Mouse (Mus musculus): ENCODE results near the gene Adora3.

The Adora3 gene

DNA sequence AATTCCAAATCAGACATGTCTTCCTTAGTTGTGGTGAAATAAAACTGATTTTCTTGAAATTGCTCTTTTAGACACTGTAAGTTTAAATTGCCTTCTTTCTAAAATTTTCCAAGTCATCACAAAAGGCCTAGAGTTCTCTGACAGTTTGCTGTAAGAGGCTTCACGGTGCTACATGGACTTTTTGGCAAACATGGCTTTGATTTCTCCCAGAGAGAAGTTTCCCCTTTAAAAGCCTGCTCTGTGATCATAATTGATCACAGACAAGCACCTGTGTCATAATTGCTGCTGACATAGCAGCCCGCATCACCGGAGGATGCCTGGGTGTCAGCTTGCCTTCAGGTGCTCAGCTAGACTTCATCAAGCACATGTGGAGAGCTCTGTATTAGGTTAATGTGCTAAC lies at the start of gene Adora3, which contains the start of gene Tmigd3:
Adora3 (plus strand) TSS at position 301 of the 400 bp plus-strand sequence.
Tmigd3 (plus strand) TSS at position 346 of the 400 bp plus-strand sequence.
- no peak for DNase-seq (ENCODE audit: low spot score in 2 of 2)

DNA sequence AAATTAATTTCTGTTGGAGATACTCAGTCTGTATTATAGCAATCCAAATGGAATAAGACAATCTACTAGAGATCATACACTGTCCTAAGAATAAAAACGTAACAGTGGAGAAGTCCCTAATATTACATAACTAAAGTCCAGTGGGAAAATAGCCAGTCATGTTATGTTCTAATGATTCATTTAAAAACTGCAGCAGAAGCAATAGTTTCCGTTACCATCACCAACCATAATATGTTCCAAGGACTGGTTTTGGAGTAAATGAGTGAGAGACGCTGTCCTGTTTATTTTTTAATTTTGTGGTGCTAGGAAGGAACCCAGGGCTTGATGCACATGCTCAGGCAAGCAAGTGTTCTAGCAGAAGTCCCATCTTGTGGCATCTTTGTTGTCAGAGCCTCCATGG lies 49.2 kb upstream of the Adora3 start:
- DNase-seq (ENCODE audit: low spot score in 2 of 2), result no peak

DNA sequence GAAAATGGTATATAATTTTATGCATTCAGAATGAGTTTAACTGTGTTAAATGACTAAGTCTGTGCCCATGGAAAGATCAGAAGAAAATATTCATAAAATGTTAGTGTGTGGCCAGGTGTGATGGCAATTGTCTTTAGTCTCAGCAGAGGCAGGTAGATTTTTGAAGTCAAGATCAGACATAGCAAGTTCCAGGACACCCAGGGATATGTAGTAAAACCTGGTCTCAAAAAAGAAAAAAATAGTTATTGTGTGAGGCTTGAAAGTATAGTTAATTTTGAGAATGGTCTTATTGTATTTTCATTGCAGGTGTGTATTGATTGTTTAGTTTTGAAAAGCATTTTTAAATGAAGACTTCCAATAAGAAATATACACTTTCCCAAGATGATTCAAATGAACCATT lies 47.0 kb upstream of the Adora3 start:
- no peak for DNase-seq (ENCODE audit: low spot score in 2 of 2)

DNA sequence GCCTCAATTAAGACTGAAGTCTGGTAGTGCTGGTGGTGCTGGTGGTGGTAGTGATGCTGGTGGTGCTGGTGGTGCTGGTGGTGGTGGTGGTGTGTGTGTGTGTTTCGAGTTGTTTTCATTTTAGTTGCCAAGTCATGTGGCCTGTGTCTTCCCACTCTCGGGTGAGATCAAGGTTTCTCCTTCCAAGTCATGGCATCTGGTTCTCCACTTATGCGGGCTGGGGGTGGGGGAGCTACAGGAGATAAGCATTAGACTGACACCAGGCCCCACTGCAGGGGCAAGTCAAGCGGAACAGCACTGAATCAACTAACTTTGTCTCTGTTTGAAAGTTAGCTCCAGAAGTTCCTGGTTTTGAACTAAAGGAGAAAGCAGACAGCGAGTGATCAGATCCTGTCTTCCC lies 46.6 kb upstream of the Adora3 start:
- DNase-seq (ENCODE audit: low spot score in 2 of 2), result no peak

DNA sequence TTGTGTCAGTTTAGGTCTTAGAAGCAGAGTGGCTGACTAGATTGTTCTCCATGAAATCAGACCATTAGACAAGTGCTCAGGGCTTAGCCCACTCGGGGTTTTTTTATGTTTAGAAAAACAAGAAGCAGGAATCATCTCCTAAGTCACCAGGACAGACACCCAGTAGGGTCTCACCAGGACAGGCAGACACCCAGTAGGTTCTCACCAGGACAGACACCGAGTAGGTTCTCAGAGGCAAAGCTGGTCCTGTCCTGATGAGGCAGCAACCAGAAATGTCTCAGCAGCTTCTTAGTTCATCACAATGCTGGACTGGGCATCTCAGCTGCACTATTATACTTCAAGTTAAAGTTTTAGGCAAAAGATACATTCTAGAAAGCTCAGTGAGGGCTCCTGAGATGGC lies 46.0 kb upstream of the Adora3 start:
- DNase-seq (ENCODE audit: low spot score in 2 of 2), result no peak

DNA sequence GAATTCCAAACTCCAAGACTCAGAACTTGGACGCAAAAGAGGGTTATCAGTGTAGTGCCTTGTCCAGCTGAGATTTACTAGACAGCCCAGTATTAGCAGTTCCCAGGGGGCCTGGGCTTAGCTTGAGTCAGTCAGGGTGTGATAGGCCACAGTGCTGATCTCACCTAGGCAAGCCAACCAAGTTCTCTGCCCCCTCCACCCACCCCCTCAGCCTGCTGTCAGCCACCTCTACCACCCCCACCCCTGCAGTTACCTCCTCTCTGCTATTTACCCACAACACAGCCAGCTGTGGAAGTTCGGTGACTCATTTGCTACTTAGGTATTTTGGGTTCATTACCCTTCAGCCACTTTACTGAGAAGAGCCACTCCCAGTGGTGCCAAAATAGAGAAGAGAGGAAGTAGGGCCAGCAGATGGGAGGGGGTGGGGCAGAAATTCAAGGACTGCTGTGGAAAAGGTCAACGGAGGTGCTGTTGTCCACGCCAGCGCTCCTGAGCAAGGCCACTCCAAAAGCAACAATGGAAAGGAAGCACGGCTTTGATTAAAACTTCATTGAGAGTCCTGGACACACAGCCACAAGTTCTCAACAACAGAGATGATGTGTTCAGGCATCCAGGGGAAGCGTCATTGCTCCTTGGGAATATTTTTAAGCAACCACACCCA lies 45.0 kb upstream of the Adora3 start:
- DNase-seq (ENCODE audit: low spot score in 2 of 2), result peak; percentile 25 to 59

DNA sequence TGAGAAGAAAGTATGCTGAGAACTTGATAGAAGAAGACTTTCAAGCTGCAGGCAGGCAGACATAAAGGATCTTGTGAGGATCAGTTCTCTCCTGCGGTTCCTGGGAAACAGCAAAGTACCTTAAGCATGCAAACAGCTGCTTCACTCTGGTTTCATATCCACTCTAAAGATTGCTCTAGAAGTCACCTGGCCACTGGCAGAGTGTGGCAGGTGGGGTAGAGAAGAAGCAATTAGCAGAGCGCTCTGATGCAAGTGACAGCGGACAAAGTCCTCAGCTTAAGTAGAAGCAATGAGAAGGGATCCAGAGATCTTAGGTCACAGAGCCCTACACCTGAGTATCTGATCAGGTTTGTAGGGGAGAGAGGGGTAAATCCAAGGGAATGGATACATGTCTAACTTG lies 39.1 kb upstream of the Adora3 start:
- DNase-seq (ENCODE audit: low spot score in 2 of 2), result no peak

DNA sequence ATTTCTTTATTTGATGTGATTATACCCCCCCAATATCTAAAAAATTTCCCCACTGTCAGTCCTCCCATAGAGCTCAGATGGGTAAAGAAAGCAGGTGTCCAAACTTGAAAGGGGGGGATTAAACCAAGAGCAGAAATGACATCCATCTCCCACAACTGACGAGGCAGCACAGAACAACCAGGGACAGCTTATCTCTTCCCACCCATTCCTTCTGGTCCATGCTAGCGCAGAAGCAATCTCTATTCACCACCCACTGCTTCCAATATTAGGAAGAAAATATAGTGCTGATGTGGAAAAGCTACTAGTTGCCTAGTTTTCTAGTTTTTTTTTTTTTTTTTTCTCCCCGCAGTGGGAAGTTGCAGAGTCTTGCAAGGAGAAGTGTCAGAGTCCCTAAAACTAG lies 34.8 kb upstream of the Adora3 start:
- no peak for DNase-seq (ENCODE audit: low spot score in 2 of 2)

DNA sequence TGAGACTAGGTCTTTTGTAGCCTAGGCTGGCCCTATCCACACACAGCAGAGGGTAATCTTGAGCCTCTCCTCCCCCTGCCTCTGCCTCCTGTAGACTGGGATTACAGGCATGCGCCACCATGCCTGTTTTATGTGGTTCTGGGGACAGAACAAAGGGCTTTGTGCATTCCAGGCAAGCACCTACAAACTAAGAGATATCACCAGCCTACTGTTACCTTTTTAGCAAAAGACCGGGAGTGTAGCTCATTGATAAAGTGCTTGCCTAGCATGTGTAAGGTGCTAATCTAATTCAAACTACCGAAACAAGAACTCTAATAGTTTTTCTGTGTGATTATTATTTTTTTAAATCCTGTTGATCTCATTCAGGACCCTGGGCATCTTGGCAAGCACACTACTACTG lies 33.8 kb upstream of the Adora3 start:
- no peak for DNase-seq (ENCODE audit: low spot score in 2 of 2)

DNA sequence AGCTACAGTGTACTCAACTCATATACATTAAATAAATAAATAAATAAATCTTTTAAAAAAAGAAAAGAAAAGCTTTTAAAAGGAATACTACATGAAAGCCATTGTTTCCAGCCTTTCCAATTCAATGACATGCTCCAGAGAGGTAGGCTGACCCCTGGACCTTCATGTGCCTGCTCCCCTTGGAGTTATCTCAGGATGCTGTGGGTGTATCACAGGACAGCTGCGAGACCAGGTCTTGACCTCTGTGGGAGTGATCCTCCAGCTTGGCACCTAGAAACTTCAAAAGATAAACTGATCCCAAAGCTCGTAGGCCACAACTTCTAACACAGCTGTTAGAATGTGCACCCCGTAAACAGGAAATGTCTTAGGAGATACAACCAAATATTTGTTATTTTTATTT lies 32.0 kb upstream of the Adora3 start:
- no peak for DNase-seq (ENCODE audit: low spot score in 2 of 2)

DNA sequence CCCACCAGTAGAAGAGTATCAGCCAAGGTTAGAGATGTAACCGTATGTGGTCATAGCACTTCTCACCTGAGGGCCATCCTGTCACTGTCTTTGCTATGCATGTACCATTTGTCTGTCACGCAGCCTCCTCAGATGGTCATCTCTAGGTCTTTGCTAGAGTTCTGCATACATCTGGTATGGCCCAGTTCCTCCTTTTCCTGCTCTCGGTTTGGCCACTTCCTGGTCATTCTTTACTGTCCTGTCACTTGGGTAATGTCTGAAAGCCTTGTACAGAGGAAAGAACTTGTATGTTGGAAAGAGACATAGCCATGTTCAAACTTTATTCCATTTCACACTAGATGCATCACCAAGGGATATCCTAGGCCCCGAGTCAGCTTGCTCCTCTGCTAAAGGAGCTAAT lies 30.8 kb upstream of the Adora3 start:
- no peak for DNase-seq (ENCODE audit: low spot score in 2 of 2)

DNA sequence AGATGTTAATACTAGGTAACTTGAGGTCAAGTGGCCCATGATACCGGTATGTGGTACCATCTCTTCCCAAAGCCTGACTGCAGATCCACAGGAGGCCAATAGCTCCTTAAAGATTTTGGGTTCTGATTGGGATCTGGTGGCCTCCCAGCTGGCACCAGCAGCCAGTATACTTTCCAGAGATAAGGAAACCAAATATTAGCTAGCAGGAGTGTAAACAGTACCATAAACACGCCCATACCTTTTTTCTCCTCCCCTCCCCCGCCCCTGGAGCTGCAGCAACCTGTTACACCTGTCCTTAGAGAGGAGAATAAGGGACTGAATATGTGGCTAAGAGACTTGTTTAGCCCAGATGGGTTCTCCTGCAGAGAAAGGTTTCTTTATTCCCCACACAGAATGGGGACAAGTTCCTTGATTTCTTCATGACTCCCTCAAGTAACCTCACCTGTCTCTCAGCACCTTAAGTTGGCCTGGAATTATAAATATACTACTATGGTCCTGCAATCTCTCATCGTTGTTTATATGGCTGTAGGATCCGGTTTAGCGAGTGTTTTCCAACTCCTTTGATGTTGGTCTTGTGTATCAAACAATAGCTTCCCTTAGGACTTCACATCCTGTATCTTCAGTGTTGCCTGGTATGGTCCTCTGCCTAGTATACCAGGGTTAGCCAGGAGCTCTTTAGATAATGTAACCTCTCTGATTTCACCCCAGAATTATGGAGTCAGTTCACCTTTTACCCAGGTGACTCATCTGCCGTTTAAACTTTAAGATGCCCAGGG lies 24.2 kb upstream of the Adora3 start:
- DNase-seq (ENCODE audit: low spot score in 2 of 2), result peak; percentile 22 to 30

DNA sequence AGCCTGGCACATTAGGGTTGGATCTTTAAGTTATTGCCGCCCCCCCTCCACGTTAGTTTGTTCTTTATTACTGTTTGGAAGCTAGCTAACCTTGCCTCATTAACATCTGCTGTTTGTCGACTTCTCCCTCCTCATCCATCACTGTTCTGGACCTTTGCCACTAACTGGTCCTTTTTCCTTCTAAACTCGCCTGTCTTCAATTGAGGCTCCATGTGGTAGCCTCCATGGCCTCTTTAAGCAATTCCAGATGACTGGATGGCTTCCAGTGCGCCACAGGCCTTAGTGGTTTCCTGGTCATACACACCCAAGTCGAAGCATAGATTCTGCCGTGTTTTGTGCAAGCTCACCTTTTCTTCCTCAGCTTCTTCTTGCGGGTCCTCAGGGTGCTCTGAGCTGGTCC lies 16.9 kb upstream of the Adora3 start:
- DNase-seq (ENCODE audit: low spot score in 2 of 2), result no peak

DNA sequence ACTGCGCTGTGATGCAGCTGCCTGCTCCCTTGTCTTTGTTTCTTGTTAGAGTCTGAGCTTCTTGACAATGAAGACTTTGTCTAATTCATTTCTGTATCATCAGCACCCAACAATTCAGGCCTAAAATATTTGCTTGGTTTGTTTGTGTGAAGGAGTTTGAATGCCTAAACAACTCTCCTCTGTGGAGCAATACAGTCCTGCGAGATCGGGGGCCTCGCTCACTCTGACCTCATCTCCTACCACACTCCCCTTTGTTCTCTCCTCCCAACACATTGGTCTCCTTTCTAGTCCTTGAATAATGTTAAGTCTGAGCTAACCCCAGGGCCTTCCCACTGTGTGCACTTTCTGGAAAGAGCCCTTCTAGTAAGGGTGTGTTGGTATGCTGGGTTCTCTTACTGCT lies 15.9 kb upstream of the Adora3 start:
- no peak for DNase-seq (ENCODE audit: low spot score in 2 of 2)

DNA sequence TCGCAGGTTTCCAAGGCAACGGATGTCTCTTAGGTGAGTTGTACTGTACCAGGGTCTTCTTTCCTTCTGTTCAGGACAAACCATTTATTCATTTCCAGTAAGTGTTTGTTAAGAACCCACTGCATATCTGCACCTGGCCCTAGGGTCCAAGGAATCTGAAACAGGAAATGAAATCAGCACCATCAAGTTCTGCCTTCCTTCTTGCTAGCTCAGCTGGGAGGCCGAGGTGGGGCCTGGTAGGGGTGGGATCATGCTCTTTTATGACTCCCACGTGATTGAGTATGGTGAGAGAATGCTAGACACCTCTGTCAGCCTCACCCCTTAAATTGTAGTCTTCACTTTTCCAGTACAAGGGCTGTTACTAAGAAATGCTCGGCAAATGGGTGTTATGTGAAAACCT lies 13.1 kb upstream of the Adora3 start:
- no peak for DNase-seq (ENCODE audit: low spot score in 2 of 2)

DNA sequence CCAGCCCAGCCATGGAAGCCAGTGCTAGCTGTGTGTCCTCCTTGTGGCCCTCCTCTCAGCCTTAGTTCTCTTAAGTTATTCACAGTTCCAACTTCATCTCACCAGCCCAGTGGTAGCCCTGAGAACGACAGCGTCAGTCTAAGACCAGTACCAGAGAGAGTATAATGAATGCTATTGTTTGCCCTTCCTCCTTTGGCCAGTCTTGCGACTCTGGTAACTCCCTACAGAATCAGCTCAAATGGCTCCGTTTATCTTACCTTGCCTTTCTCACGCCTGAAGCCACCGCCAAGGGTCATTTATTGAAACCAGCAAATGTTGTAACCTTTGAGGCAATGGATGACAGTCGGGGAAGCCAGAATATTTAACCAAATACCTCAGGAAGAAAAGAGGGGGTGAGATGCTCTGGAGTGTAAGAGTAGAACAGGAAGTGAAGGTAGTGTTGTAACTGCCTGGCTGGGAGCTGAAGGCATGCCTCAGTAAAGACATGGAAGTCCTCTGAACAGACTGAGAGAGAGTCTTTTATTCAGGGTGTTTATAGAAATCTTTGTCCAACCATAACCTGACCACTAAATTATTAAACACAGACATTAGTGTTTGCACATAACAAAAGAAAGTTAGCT lies 8.8 kb upstream of the Adora3 start:
- DNase-seq (ENCODE audit: low spot score in 2 of 2), result no peak

DNA sequence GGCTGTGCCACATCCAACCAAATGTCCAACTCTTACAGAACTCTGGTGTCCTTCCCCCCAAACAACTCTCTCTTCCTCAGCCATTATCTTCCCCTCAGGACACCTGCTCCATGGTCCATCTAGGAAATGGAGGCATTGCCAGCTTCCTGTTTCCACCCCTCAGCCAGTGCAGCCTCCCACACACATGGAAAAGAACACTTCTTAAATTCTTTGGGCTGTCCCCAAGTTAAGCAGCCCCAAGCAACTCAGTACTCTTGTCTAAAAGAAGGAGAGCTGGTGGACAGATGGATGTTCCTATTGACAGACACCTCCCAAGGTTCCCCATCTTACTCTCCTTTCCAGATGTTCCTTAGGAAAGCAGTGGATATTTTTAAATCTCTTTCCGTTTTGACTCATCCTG lies 6.5 kb upstream of the Adora3 start:
- DNase-seq (ENCODE audit: low spot score in 2 of 2), result no peak

DNA sequence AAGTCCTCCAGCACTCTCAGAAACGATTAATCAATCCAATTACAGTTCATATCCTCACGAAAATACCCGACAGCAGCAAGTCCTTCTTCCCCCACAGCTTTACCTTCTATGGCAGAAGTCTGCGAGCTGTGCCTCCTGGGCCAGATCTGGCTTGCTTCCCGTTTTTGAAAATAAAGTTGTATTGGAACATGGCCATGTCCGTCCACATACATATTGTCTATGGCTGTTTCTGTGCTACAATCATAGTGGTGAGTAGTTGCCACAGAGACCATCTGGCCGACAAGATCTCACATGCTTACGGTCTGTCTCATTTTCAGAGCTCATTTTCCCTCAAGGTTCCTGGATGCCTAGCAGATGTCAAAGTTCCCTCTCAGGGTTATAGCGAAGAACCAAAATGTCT lies 5.5 kb upstream of the Adora3 start:
- no peak for DNase-seq (ENCODE audit: low spot score in 2 of 2)

DNA sequence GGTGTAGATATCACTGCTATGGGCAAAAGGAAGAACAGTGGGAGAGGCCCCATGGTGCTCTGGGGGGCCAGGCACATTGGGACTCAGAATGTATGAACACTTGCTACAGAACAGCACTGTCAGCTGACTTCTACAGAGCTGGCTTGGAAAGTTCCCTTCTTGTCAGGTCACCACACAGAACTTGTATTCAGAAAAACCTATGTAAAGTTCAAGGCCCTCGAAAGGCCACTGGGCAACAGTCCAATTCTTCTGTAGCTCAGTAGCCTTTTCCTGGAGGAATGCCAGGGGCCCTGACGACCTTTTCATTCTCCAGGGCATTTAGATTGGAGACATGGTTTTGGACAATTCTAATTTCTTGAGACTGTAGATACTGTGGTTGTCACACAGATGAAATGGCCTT lies 2.5 kb upstream of the Adora3 start:
- no peak for DNase-seq (ENCODE audit: low spot score in 2 of 2)

DNA sequence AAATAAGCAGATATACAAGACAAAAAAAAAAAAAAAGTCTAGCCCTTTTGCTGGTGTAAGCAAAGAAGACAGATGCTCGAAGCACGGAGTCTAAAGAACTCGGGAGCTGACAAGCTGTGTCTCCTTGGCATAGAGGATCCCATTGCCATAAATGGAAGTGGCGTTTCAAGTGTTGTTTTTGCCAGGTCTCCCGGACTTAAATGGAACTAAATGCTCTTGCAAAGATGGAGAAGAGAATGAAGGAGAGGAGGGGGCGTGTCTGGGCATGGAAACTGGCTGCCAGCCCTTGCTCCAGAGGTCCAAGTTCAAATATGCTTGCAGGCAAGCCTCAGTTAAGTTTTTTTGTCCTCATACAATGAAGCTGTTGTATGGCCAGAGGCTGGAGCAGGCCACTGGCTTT lies 1.4 kb downstream of the Adora3 start:
- no peak for DNase-seq (ENCODE audit: low spot score in 2 of 2)

DNA sequence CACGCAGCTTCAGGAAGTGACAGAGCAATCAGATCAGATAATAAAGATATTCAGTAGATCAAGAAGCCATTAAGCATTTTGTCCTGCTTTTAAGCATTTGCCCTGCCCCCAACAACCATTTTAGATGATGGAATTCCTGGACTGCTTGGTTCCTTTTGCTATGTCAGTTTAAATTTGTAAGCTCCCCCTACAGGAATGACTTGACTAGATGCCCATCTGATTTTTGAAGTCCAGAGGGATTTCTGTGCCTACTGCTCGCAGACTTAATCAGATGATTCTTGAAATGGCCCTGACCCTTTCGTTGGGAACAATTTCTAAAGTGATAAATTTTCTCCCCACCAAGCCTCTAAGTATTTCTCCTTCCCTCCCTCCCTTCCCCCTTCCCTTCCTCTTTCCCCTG lies 1.9 kb downstream of the Adora3 start:
- DNase-seq (ENCODE audit: low spot score in 2 of 2), result no peak

DNA sequence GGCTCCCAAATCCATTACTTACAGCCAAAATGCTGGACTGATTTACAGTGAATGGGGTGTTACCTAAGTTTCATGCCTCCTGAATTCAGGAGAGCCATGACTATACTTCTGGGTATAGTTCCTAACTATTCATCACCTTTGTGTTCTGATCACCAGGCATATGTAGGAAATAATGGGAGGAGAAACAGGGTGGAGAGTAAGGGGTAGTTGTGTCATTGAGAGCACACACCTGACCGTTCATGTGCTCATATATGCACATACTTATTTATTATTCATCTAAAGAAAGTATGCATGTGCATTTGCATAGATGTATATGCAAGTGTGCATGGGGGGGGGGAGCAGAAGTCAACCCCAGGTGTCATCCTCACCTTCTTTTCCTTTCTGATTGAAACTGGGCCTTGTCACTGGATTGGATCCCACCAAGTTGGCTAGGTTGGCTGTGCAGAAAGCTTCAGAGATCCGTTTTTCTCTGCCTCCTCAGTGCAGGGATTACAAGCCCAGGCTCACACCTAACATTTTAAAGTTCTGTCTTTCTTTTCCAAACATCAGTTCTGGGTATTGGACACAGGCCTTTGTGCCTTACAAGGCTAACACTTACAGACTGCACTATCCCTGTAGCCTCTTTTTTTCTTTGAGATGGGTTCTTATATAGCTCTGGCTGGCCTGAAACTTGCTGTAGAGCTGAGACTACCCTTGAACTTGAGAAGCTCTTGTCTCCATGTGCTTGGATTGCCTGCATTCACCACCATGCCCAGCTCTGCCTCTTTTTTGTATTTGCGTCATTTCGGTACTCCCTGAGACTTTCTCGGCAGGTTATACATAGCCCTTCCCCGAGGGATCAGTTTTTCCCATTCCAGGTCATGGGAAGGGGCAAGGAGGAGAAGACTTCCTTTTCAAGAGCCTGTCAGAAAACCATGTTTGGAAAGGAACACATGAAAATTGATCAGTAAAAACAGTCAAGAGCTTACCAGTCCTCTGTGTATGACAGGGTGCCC lies 3.1 kb downstream of the Adora3 start:
- no peak for DNase-seq (ENCODE audit: low spot score in 2 of 2)

All from urinary bladder, postnatal 36 days (tissue).